Mouse (Mus musculus): ENCODE measurements around the gene Usp29.

The Usp29 gene

DNA sequence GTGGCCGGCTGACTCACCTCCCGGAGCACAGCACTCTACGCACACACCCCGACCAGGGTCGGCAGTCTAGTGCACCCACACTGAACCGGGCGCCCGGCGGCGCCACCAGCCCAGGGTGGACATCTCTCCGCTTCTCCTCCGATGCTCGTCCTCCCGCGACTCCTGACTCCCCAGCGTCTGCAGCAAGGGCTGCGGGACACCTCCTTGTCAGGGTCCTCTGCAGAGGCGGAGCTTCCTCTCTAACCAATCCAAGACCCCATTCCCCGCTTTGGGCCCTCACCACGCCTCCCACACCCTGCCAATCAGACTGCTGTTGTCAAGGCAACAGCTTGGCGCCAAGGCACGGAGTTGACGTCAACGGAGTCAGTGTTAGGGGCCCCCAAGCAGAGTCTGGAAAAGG is at the start of gene Usp29, which contains the start of gene Peg3:
Usp29 (plus strand) TSS at position 338 of the 400 bp plus-strand sequence.
Peg3 (minus strand) TSS at position 191 of the 400 bp plus-strand sequence.
- peak; percentile 95 for DNase-seq (ENCODE audit: low spot score in 2 of 2)

DNA sequence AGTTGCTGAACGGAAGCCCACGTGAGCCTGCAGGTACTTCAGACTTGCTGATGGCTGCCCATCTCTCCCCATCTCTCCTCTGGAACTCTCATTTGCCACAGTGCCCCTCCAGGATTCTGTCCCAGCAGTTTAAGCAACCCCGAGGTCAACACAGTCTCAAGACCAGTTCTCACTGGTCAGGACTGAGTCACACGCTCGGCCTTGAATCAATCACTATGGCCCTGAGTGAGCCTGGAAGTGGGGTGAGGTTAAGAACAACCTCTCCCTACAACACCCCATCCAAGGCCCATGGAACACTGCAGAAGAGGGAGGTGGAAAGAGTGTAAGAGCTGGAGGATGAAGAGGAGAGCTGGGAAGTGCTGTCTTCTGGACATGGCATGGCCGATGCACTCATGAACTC is 44.9 kb upstream of the Usp29 start:
- DNase-seq (ENCODE audit: low spot score in 2 of 2) = no peak

DNA sequence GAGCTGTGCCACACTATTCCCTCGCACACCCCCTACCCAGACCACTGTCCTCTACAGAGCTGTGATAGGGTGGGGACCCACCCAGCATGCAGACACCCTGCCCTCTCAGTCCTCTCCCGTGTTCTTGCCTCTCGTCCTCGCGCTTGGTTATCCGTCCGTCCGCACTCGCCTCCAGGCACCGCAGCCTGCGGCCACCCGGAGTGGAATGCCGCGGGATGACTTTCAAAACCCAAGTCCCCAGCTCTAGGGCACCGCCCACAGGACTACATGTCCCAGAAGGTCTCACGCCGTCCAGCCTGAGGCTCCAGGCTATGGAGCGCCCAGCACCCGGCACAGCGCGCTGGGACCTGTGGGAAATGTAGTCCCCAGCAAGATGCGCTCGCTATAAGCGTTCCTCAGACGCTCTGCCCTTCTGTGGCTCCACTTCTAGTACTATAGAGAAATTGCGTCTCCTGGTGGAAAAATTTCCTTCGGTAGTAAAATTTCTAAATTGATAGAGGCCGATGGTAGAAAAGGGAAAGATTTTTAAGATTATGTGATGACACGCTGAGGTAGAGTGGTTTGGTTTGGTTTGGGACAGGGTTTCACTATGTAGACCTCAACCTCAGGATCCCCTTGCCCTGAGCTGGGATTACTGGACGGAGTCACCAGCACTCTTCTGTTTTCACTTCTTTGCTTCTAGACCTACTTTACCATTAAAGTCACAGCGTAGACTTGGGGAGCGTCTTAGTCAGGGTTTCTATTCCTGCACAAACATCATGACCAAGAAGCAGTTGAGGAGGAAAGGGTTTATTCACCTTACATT is 33.9 kb upstream of the Usp29 start, which contains the start of gene Zim1:
Zim1 (minus strand) TSS at position 210 of the 805 bp plus-strand sequence.
- peak; percentile 94 to 95 for DNase-seq (ENCODE audit: low spot score in 2 of 2)

DNA sequence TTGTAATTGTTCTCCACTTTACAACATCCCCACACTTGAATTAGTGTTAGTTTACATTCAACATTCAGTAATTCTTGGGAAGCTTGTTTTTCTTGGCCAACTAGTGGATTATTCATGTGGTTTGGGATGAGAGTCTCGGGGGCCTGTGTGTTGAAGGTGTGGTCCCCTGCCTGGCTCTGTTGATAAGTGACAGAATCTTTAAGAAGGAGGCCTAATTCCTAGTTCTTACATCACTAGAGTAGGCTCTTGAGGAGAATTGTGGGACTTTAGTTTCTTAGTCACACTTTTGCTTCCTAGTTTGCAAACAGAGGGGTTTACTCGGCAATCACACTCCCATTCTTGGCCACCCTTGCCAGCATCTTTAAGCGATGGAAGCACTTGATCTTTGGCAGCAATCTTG is 31.1 kb upstream of the Usp29 start:
- no peak for DNase-seq (ENCODE audit: low spot score in 2 of 2)

DNA sequence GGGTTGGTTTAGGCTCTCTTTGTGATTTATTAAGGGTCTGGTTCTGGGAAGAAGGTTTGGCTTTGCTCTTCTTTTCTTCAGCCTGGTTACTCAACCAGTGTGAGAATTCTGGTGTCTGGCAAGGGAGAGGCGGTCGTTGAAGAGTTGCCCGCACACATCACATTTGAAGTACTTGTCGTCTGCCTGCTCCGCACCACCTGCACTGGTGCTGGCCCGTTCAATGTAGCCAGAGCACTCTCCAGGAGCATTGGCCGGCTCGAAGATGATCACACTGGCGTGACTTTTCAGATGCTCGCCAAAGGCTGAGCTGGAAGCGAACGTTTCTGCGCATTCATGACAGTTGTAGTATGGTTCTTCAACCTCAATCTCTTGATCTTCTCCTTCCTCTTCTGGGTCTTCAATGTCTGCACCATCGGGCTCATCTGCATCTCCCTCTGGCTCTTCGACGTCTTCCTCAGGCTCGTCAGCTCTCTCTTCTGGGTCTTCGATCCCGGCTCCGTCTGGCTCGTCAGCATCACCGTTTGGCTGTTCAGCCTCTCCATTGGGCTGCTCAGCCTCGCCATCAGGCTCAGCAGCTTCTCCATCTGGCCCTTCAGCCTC is 22.9 kb upstream of the Usp29 start:
- DNase-seq (ENCODE audit: low spot score in 2 of 2) = no peak

DNA sequence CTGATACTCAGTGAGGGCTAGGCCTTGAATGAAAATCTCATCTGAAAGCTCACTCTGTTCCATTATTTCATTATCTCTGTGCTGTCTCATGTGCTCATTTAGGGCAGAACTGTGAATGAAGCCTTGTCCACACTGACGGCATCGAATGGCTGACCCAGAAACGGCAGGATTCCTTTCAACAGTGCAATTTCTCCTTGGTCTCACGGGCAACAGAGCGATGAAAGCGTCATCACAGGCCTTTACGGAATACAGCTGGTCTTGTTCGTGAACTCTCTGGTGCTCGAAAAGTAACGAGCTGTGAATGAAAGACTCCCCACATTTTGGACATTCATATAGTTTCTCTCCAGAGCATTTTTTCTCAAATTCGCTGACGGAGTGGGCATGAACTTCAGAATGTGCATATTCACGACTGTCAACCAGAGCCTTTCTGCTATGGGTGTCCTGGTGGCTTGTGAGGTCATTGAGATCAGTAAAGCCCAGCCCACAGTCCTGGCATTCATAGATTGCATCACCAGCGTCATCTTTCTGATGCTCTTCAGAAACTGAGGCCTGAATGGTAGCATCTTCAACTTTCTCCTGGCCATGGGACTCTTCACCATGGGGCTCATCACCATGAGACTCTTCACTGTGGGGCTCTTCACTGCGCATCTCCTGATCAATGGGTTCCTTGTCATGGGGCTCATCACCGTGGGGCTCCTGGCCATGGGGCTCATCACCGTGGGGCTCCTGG is 21.8 kb upstream of the Usp29 start:
- DNase-seq (ENCODE audit: low spot score in 2 of 2) = no peak

DNA sequence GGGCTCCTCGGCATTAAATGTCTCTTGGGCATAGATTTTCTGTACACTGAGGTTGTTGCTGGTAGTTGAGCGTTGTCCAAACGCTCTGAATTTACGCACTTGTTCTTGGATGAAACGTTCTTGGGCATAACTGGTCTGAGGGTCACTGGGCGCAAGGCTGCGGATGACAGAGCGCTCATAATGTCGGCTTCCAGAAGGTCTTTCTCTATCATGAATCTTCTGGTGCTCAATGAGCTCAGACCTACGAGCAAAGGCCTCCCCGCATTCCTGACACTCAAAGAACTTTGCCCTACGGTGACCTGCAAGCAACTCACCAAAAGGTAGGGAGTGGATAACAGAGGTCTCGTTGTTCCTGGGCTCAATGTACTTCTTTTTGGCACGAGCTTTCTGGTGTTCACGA is 21.0 kb upstream of the Usp29 start:
- no peak for DNase-seq (ENCODE audit: low spot score in 2 of 2)

DNA sequence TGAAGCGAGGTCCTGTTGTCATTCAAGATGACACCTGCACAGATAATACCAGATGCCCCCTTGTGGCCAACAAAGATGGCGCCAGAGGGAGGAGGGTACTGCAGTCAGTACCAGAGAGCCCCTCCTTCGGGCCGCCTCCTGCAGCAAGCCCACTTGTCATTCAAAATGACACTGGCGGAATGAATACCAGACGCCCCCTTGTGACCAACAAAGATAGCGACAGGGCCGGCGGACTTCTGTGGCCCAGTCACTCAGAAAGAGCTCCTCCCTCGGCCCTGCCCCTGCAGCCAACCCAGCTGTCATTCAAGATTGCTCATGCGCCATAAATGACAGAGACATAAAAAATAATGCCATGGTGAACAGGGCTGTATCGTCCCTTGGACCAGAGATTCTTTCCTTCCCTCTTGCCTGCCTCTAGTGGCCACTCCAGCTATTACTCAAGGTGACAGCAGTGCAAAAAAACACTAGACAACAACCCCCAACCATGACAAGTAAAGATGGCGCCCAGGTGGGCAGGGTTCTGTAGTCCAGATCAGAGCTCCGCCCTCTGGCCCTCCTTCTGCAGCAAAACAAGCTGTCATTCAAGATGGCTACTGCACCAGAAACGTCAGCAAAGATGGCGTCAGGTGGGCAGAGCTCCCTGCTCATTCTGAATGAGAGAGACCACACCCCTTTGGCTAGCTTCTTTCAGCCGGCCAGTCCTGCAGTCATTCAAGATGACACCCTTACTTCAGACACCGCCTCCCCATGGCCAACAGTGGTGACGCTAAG is 2.8 kb upstream of the Usp29 start:
- peak; percentile 93 to 96 for DNase-seq (ENCODE audit: low spot score in 2 of 2)

DNA sequence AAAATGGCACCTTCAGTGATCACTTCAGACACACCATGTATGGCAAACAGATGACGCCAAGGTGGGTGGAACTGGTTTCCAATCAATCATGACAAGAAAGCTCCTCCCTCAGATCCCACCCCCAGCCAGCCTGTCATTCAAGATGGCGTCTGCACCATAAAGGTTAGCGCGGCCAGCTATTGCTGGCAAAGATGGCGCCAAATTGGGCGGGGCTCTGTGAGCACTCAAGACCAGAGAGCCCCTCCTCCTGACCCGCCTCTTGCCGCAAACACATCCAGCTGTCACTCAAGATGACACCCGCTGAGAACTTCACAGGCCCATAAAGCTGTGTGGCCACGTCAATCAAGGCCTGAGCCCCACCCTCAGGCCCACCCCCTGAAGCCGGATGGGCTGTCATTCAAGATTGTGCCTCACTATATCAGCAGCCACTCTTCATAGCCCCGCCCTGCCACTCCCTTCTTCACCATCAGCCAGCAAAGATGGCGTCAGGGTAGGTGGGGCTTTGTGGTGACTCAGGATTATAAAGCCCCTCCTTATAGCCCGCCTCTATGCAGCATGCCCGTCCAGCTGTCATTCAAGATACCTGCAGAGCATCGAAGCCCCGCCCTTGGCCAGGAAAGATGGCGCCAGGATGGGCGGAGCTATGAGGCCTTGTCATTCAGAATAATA is 2.0 kb upstream of the Usp29 start:
- peak; percentile 94 to 98 for DNase-seq (ENCODE audit: low spot score in 2 of 2)

DNA sequence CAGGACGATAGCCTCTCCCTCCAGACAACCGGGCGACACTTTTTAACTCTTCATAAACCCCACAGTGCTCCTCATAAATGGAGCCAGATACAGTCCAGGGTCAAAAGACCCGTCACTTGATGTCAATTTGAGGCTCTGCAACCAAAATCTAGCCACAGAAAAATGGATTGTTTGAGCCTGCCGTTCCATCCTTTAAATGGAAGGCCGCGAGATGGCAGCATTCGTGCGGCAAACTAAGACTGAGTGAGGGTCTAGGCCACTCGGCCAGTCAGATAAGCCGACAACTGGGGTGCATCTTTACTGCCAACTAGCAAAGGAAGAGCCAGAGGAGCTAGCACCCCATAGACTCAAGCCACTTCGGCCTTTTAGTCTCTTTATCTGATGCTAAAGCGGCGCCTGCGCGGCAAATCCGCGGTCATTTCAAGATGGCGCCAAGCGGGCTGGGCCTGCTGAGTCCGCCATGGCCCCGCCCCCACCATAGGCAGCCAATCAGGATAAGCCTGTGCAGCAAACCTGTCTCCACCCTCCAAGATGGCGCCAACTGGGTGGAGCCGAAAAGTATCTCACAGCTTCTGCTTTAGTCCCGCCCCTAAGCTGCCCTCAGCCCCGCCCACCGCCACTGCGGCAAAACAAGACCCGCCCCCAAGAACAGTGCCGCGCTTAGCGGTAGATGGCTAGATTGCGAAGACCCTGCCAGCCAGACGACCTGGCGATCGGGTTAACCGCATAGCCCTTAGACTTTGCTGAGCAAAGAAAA is 1.1 kb upstream of the Usp29 start:
- peak; percentile 97 to 98 for DNase-seq (ENCODE audit: low spot score in 2 of 2)

DNA sequence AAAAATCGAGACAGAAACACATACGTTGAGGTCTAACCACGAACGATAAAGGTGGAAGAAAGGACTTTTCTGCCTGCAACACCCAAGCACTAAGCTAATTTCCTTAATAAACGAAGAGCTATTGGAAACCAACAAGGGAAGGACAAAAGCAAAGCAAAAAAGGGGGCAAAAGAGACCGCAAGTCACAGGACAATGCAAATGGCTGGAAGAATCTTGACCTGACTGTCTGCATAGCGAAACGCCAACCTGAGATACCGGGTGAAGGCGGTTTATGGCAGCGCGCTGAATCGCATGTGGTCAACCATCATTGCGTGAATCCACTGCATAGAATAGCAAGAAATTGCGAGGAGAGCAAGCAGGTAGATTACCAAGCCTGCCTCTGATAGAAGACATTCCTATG is 423 bp downstream of the Usp29 start:
- DNase-seq (ENCODE audit: low spot score in 2 of 2) = peak in 1 of 2 experiments; percentile 43

DNA sequence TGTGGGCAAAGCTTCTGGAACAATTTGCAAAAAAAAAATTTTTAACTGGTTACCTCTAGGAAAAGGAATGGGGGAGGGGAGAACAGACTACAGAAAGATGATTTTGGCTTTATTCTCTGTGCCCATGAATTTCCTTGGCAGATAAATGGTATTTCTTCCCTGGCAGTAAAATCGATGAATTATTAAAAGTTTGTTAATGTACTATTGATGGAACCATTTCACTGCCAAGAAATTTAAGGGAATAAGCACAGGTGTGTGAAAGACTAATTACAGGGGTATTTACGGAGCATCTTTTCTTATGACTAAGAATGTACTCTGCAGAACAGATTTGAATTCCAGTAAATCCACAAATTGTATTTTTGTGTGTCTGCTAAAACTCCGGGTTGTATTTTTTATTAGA is 995 bp downstream of the Usp29 start:
- DNase-seq (ENCODE audit: low spot score in 2 of 2) = no peak

DNA sequence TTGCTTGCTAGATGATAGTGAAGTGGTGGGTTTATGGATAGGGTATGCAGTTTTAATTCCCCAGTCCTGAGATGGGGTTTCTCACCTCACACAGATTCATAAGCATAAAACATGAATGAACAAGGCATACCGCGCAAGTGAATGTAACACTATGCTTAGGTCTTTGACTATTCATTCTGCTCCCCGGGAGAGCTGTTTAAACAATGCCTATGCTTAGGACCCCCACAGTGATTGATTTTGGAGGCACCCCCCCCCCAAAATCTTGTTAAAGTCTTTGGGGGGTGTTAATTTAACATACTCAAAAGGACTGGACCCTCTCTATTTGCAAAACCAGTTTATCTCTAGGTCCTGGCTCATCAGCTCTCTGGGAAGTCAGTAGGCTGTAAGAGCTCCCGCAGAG is 1.6 kb downstream of the Usp29 start:
- DNase-seq (ENCODE audit: low spot score in 2 of 2) = no peak

DNA sequence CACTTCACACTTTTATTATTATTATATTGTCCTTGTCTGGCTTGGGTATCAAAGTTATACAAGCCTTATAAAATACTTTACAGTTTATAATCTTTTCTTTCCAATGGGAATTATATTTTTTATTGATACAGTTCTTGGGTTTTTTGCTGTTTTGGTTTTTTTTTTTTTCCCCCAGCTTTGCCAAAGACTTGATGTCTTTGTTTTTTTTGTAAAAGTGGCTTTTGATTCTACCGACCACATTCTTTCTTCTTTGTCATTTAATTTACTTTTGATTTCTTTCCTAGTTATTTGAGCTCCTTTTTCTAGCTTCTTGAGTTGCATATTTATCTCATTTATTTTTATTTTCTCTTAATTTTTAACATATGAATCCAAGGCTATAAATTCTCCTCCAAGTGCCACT is 5.7 kb downstream of the Usp29 start:
- DNase-seq (ENCODE audit: low spot score in 2 of 2) = no peak

DNA sequence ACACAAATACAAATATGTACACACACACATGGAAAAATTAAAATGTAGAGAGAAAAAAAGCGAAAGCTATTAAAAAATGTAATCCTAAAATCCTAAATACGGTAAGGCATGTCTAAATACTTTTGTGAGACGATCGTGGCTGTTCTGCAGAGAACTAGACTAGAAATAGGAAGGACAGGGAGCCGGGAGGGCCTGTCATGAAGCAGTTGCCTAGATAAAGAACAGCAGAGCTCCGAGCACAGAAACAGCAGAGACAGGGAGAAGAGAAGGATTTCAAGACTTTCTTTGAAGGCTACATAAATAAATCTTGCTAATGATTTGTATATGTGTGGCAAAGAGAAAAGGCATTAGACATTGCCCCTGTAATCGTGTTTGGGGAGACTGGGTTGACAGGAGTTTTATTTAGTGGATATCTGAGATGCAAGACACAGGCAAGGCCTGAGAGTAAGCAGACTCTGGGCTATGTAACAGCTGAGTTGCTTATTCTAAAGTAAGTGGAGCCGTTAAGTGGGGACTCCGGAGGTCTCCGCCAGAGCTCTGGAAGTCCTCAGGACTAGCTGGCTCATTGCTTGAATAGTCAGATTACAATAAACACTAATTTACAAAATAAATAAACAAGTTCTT is 14.0 kb downstream of the Usp29 start:
- DNase-seq (ENCODE audit: low spot score in 2 of 2) = no peak

DNA sequence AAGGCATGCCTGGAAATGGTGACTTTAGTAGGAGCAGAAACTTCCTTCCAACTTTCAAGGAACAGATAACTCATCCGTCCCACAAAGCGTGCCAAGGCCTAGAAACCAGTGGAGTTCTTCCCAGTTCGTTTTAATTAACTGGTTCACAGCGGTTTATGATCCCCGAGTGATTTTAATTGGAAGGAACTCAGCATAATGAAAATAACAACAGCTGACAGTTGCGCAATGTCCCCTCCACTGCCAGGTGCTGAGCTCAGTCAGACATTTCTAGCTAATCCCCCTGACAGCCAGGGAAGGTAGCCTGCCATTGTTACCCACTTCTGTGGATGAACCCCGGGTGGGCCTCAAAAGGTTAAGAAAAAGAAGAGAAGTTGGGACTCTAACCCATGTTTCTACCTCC is 18.8 kb downstream of the Usp29 start:
- no peak for DNase-seq (ENCODE audit: low spot score in 2 of 2)

DNA sequence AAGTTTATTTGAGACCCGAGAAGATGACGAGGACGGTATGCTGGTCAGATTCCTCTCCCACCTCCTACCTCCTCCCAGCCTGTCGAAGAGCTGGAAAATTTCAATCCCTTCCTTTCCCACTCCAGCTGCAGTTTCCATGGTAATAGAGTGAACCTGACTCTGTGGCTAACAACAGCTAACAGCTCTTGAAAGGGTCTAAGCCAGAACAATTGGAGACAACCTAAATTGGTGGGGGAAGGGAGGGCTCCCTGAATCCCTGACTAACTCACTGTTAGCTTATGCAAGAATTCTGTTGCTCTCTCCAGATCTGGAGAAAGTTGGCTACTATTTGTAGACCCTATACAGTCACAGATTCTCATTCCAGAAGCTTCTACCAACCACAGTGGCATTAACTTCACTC is 23.1 kb downstream of the Usp29 start:
- DNase-seq (ENCODE audit: low spot score in 2 of 2) = no peak

DNA sequence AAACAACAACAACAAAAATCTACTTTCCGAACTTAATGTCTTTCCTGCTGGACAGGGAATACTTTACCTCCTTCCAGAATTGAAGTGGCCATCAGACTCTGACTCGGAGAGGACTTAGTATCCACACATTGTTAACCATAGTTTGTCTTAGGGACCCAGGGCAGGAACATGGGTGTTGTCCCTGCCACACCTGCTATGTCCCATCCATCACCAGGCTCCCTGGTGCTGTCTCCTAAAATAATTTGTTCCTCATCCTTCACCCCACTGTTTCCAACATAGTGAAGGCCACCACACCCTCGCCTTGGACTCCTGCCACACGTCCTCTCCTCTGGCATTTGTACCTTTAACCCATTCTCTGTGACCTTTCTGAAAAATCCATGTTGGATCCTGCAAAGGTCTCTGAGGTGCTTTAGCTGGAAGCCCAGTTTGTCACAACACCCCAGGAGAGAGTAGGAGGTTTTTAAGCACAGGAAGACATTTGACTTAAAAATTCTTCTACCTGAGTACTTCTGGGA is 26.5 kb downstream of the Usp29 start:
- DNase-seq (ENCODE audit: low spot score in 2 of 2) = no peak

DNA sequence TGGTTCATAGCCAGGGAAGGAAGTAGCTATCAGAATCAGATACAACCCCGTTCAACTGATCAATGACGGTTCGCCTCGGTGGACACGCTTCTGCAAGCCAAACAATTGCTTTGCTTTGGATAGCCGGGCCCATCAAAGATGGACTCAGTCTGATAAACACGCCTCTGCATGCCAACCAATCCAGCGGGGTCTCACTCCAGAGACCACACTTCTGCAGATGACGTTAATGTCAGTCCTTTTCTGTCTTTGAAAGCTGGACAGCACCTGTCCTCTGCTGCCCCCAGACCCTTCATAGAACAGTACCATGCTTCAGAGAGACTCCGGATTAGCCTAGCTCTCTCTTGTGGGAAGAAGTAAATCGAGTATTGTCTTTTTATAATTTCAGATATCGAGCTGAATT is 29.3 kb downstream of the Usp29 start:
- DNase-seq (ENCODE audit: low spot score in 2 of 2) = no peak

DNA sequence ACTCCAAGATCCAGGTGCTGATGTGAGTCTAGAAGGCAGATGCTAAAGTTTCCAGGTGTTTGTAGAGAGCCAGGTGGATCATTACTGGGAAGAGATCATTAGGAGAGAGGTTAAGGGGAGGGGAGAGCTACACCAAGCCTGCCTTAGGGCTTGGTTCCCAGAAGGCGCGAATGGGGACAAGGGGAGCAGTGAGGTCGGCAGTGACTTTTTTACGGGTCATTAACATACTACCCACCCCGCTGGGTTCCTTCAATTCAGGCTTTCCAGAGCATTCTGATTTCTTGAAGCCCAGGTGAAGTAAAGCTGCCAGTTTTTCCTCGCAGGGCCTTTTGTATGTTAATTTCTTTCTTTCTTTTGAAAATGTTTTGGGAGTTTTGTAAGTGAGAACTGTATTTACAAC is 29.8 kb downstream of the Usp29 start:
- no peak for DNase-seq (ENCODE audit: low spot score in 2 of 2)
